Comparison of ENCODE assay signal across 30 mouse cellular contexts in the genomic region with DNA sequence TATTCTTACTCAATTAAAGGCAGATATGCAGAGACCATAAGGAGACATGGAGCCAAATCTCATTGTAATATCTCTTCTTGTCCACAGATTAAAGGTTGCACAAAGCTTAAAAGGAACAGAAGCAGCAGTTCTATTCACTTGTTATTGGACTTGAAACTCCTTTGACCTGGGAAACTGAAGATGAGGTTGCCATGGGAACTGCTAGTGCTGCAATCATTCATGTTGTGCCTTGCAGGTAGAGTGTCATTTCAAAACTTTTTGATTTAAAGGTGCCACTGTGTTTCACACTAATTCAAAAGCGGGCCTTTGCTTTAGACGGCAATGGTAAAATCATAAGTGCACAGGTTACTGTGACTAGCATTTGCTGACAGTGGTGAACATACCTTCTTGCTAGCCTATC.
A peak's percentile ranks its signal among the peaks of the same experiment; 100 is the strongest.
DNase-seq lines count a peak whose midpoint lies in the region; ATAC-seq and TF ChIP-seq lines count a peak whose summit lies in the region.
"Had no signal": no experiment of that assay in that cellular context is flagged by ENCODE, and none has a peak within 500 bp of the region (broad histone marks: within the 10 kb centered on the region; RNA-seq: fewer than 3 reads in every experiment).

No protein-coding gene starts in this region.

- H3K27me3 ChIP-seq in midbrain, embryonic 14.5 days (ENCODE audit: control insufficient read depth, insufficient read depth, low read length) = no peaks in the 10 kb centered on the region
- H3K27me3 ChIP-seq in midbrain, embryonic 10.5 days (ENCODE audit: low read depth, poor library complexity, severe bottlenecking) = no peaks in the 10 kb centered on the region
- H3K27me3 ChIP-seq: CH12.LX; embryonic facial prominence, embryonic 13.5 days; forebrain, embryonic 13.5 days had no signal

- TF ChIP-seq CTCF in brain, embryonic 14.5 days (IDR thresholded peaks at IDR 0.05; ENCODE audit: borderline replicate concordance, extremely low read depth, insufficient read depth, insufficient read length) = no peak

- no peak for ATAC-seq in midbrain, embryonic 14.5 days (ENCODE audit: low FRiP score, low TSS enrichment)
- ATAC-seq: forebrain, embryonic 13.5 days; forebrain, postnatal 0 days; hindbrain, postnatal 0 days; Patski had no signal

- no peaks in the 10 kb centered on the region for H3K4me1 ChIP-seq in midbrain, embryonic 14.5 days (ENCODE audit: control insufficient read depth, insufficient read depth, low read length)
- H3K4me1 ChIP-seq in midbrain, embryonic 10.5 days = no peaks in the 10 kb centered on the region
- H3K4me1 ChIP-seq: embryonic facial prominence, embryonic 10.5 days; embryonic facial prominence, embryonic 13.5 days; forebrain, embryonic 13.5 days; hindbrain, embryonic 10.5 days had no signal

- no peaks in the 10 kb centered on the region for H3K36me3 ChIP-seq in midbrain, embryonic 14.5 days (ENCODE audit: control insufficient read depth, insufficient read depth, low read length)
- no peaks in the 10 kb centered on the region for H3K36me3 ChIP-seq in midbrain, embryonic 10.5 days
- H3K36me3 ChIP-seq: embryonic facial prominence, embryonic 10.5 days; embryonic facial prominence, embryonic 13.5 days; G1E; hindbrain, embryonic 10.5 days had no signal

- 83% methylated on average over 2 of the region's 2 CpGs for WGBS in midbrain, embryonic 14.5 days
- WGBS in midbrain, embryonic 10.5 days = 91% methylated on average over 2 of the region's 2 CpGs

- no peak overlapping the region for H3K4me2 ChIP-seq in midbrain, embryonic 14.5 days (ENCODE audit: low read length)
- H3K4me2 ChIP-seq: embryonic facial prominence, embryonic 13.5 days; forebrain, embryonic 13.5 days; heart, embryonic 11.5 days; hindbrain, embryonic 14.5 days had no signal

- H3K27ac ChIP-seq in midbrain, embryonic 14.5 days (replicated peaks; ENCODE audit: low read depth, low read length) = no peak overlapping the region
- no peak overlapping the region for H3K27ac ChIP-seq in midbrain, embryonic 10.5 days (replicated peaks)
- H3K27ac ChIP-seq: embryonic facial prominence, embryonic 10.5 days; embryonic facial prominence, embryonic 13.5 days; forebrain, embryonic 13.5 days; gastrocnemius, adult 2 months; hindbrain, embryonic 10.5 days; hindbrain, embryonic 14.5 days; hindbrain, postnatal 0 days had no signal

- H3K9ac ChIP-seq in midbrain, embryonic 14.5 days (replicated peaks; ENCODE audit: low read length) = no peak overlapping the region
- H3K9ac ChIP-seq: embryonic facial prominence, embryonic 13.5 days; forebrain, embryonic 13.5 days; forebrain, postnatal 0 days; hindbrain, embryonic 14.5 days had no signal

- H3K4me3 ChIP-seq in midbrain, embryonic 14.5 days (replicated peaks; ENCODE audit: low read depth, low read length) = no peak overlapping the region
- H3K4me3 ChIP-seq in midbrain, embryonic 10.5 days = no peak overlapping the region
- H3K4me3 ChIP-seq: embryonic facial prominence, embryonic 10.5 days; embryonic facial prominence, embryonic 13.5 days; erythroblast, embryonic 14.5 days; forebrain, embryonic 13.5 days; gastrocnemius, adult 2 months; hindbrain, embryonic 10.5 days had no signal

- intact Hi-C loops in heart, postnatal 36 days (cut with DNase I) = no loop called here

- peak; percentile 51 for DNase-seq in midbrain, embryonic 14.5 days
- DNase-seq in midbrain, embryonic 10.5 days (ENCODE audit: low spot score) = no peak
- DNase-seq in R1 (ENCODE audit: low read depth, low spot score) = peak; percentile 4
- peak; percentile 66 for DNase-seq in brain, embryonic 14.5 days (ENCODE audit: low read depth)
- peak; percentile 4 for DNase-seq in telencephalon, adult 2 months (ENCODE audit: low read depth, low spot score)
- DNase-seq in embryo, embryonic 10 days (ENCODE audit: low spot score) = no peak
- no peak for DNase-seq in heart, postnatal 36 days
- DNase-seq: adrenal gland, adult 2 months; adrenal gland, postnatal 14 days; B cell, adult 2 months; cerebellum, adult 11 months; cerebellum, adult 2 months; cerebellum, adult 9-11 months; cerebellum, postnatal 25 days; embryo, embryonic 11 days; forebrain, postnatal 0 days; gastrocnemius, adult 2 months; gastrocnemius, postnatal 14 days; heart, adult 11 months had no signal

- H3K9me3 ChIP-seq in midbrain, embryonic 14.5 days (ENCODE audit: control insufficient read depth, low read length) = no peaks in the 10 kb centered on the region
- no peaks in the 10 kb centered on the region for H3K9me3 ChIP-seq in midbrain, embryonic 10.5 days (replicated peaks)
- H3K9me3 ChIP-seq: embryonic facial prominence, embryonic 10.5 days; embryonic facial prominence, embryonic 13.5 days; forebrain, embryonic 13.5 days; G1E; hindbrain, embryonic 10.5 days had no signal

- no peak for TF ChIP-seq POLR2A in brain, embryonic 14.5 days (IDR thresholded peaks at IDR 0.05; ENCODE audit: borderline replicate concordance, extremely low read depth, insufficient read depth, insufficient read length, poor library complexity, severe bottlenecking)

Comparison
In these comparisons a context has a peak if more than half of its experiments do, and no peak if none do; other contexts are left out.
1. DNase-seq: peak in midbrain, embryonic 14.5 days (single experiment), R1 (single experiment), brain, embryonic 14.5 days (single experiment) and telencephalon, adult 2 months (single experiment); none in midbrain, embryonic 10.5 days (single experiment), embryo, embryonic 10 days (single experiment) and heart, postnatal 36 days (0 of 2).